Mouse (Mus musculus): Measurements from ENCODE around the gene Gabpb1. TPM values are rescaled to one million over a fixed set of nuclear protein-coding genes. Genes with fewer than 3 reads are reported as not detected.
"Not testable (repeated sequence)": the region's sequence is repeated elsewhere in the genome, so short reads cannot be mapped to it uniquely, and the experiment has no call there.

The Gabpb1 gene
- polyA plus RNA-seq, 1 experiment from 2014 or later, result 13.8 TPM

- Histone ChIP-seq H3K9me3 (ENCODE audit: control insufficient read depth) (no peaks in the 10 kb centered on the region), H3K4me3 (ENCODE audit: low read depth, low read length) (no peak overlapping the region), H3K4me1 (replicated peaks; ENCODE audit: control insufficient read depth, insufficient read depth, low read length) (no peaks in the 10 kb centered on the region), H3K4me2 (replicated peaks; ENCODE audit: low read depth) (no peak overlapping the region), H3K36me3 (ENCODE audit: control insufficient read depth, insufficient read depth) (peaks cover 11% of the 10 kb centered on the region), H3K27me3 (replicated peaks; ENCODE audit: control insufficient read depth, insufficient read depth, low read length) (no peaks in the 10 kb centered on the region), H3K27ac (ENCODE audit: low read depth, low read length) (no peak overlapping the region), H3K9ac (ENCODE audit: low read depth, low read length) (no peak overlapping the region)
- TF ChIP-seq CTCF (IDR thresholded peaks at IDR 0.05; ENCODE audit: low read depth), result no peak
- ATAC-seq, result no peak
- 88% methylated on average over 9 of the region's 9 CpGs for WGBS
Measured at GRCm38 (mm10) chr2:126628455-126628995, 47.6 kb downstream of the Gabpb1 start.

- ATAC-seq, result no peak
Measured at GRCm38 (mm10) chr2:126623138-126623537, 53.0 kb downstream of the Gabpb1 start.

GRCm38 (mm10) chr2:126622455-126622854, 53.7 kb downstream of the Gabpb1 start:
- WGBS, result 71% methylated on average over 2 of the region's 2 CpGs
- Histone ChIP-seq H3K27me3 (replicated peaks; ENCODE audit: control insufficient read depth, insufficient read depth, low read length) (no peaks in the 10 kb centered on the region), H3K4me1 (replicated peaks; ENCODE audit: control insufficient read depth, insufficient read depth, low read length) (no peaks in the 10 kb centered on the region), H3K27ac (ENCODE audit: low read depth, low read length) (no peak overlapping the region), H3K4me2 (replicated peaks; ENCODE audit: low read depth) (no peak overlapping the region), H3K9ac (ENCODE audit: low read depth, low read length) (no peak overlapping the region), H3K36me3 (ENCODE audit: control insufficient read depth, insufficient read depth) (no peaks in the 10 kb centered on the region), H3K4me3 (ENCODE audit: low read depth, low read length) (no peak overlapping the region), H3K9me3 (ENCODE audit: control insufficient read depth) (no peaks in the 10 kb centered on the region)
- no peak for ATAC-seq
- TF ChIP-seq CTCF (IDR thresholded peaks at IDR 0.05; ENCODE audit: low read depth), result no peak

More at GRCm38 (mm10) chr2:126623138-126623537, 53.0 kb downstream of the Gabpb1 start:
- no peak for TF ChIP-seq CTCF (IDR thresholded peaks at IDR 0.05; ENCODE audit: low read depth)
- no peak overlapping the region for H3K27ac ChIP-seq (ENCODE audit: low read depth, low read length)
- H3K4me2 ChIP-seq (replicated peaks; ENCODE audit: low read depth), result no peak overlapping the region
- H3K27me3 ChIP-seq (replicated peaks; ENCODE audit: control insufficient read depth, insufficient read depth, low read length), result no peaks in the 10 kb centered on the region
- H3K9ac ChIP-seq (ENCODE audit: low read depth, low read length), result no peak overlapping the region
- no peaks in the 10 kb centered on the region for H3K9me3 ChIP-seq (ENCODE audit: control insufficient read depth)
- H3K4me3 ChIP-seq (ENCODE audit: low read depth, low read length), result no peak overlapping the region
- no peaks in the 10 kb centered on the region for H3K4me1 ChIP-seq (replicated peaks; ENCODE audit: control insufficient read depth, insufficient read depth, low read length)
- H3K36me3 ChIP-seq (ENCODE audit: control insufficient read depth, insufficient read depth), result no peaks in the 10 kb centered on the region; the same call in 1 of the 2 replicates

GRCm38 (mm10) chr2:126619249-126619704, 56.9 kb downstream of the Gabpb1 start, which contains the start of gene Hdc:
Hdc (minus strand) TSS chr2:126619299.
- H3K9ac ChIP-seq (ENCODE audit: low read depth, low read length), result no peak within 1 kb of the TSS
- WGBS, result 62% methylated on average over 14 of the region's 14 CpGs
- TF ChIP-seq CTCF (IDR thresholded peaks at IDR 0.05; ENCODE audit: low read depth), result no peak
- H3K4me1 ChIP-seq (replicated peaks; ENCODE audit: control insufficient read depth, insufficient read depth, low read length), result no peaks in the 10 kb centered on the region
- no peak for ATAC-seq
- H3K4me3 ChIP-seq (ENCODE audit: low read depth, low read length), result no peak within 1 kb of the TSS
- no peaks in the 10 kb centered on the region for H3K27me3 ChIP-seq (replicated peaks; ENCODE audit: control insufficient read depth, insufficient read depth, low read length)
- H3K36me3 ChIP-seq (ENCODE audit: control insufficient read depth, insufficient read depth), result no peaks in the 10 kb centered on the region
- no peaks in the 10 kb centered on the region for H3K9me3 ChIP-seq (ENCODE audit: control insufficient read depth)
- no peak within 1 kb of the TSS for H3K27ac ChIP-seq (ENCODE audit: low read depth, low read length)
- no peak within 1 kb of the TSS for H3K4me2 ChIP-seq (replicated peaks; ENCODE audit: low read depth)

- 29% methylated on average over 8 of the region's 8 CpGs for WGBS
- TF ChIP-seq CTCF (IDR thresholded peaks at IDR 0.05; ENCODE audit: low read depth), result no peak
- no peak for ATAC-seq
Measured at GRCm38 (mm10) chr2:126618470-126619179, 57.5 kb downstream of the Gabpb1 start.

GRCm38 (mm10) chr2:126615355-126615754, 60.8 kb downstream of the Gabpb1 start:
- Histone ChIP-seq H3K27ac (ENCODE audit: low read depth, low read length) (no peak overlapping the region), H3K36me3 (ENCODE audit: control insufficient read depth, insufficient read depth) (no peaks in the 10 kb centered on the region), H3K27me3 (replicated peaks; ENCODE audit: control insufficient read depth, insufficient read depth, low read length) (no peaks in the 10 kb centered on the region), H3K4me3 (ENCODE audit: low read depth, low read length) (no peak overlapping the region), H3K9me3 (ENCODE audit: control insufficient read depth) (no peaks in the 10 kb centered on the region), H3K9ac (ENCODE audit: low read depth, low read length) (no peak overlapping the region), H3K4me2 (replicated peaks; ENCODE audit: low read depth) (no peak overlapping the region), H3K4me1 (replicated peaks; ENCODE audit: control insufficient read depth, insufficient read depth, low read length) (no peaks in the 10 kb centered on the region)
- WGBS, result 81% methylated on average over 3 of the region's 3 CpGs
- TF ChIP-seq CTCF (IDR thresholded peaks at IDR 0.05; ENCODE audit: low read depth), result no peak
- ATAC-seq, result no peak

More at GRCm38 (mm10) chr2:126618470-126619179, 57.5 kb downstream of the Gabpb1 start:
- H3K9me3 ChIP-seq (ENCODE audit: control insufficient read depth), result no peaks in the 10 kb centered on the region
- H3K27ac ChIP-seq (ENCODE audit: low read depth, low read length), result no peak overlapping the region
- H3K27me3 ChIP-seq (replicated peaks; ENCODE audit: control insufficient read depth, insufficient read depth, low read length), result no peaks in the 10 kb centered on the region
- H3K4me3 ChIP-seq (ENCODE audit: low read depth, low read length), result no peak overlapping the region
- no peaks in the 10 kb centered on the region for H3K36me3 ChIP-seq (ENCODE audit: control insufficient read depth, insufficient read depth)
- H3K9ac ChIP-seq (ENCODE audit: low read depth, low read length), result no peak overlapping the region
- H3K4me1 ChIP-seq (replicated peaks; ENCODE audit: control insufficient read depth, insufficient read depth, low read length), result no peaks in the 10 kb centered on the region
- no peak overlapping the region for H3K4me2 ChIP-seq (replicated peaks; ENCODE audit: low read depth)

- not testable (repeated sequence) for H3K4me3 ChIP-seq (ENCODE audit: low read depth, low read length); H3K9me3 ChIP-seq (ENCODE audit: control insufficient read depth); H3K4me1 ChIP-seq (replicated peaks; ENCODE audit: control insufficient read depth, insufficient read depth, low read length); H3K27ac ChIP-seq (ENCODE audit: low read depth, low read length); H3K36me3 ChIP-seq (ENCODE audit: control insufficient read depth, insufficient read depth); ATAC-seq; H3K27me3 ChIP-seq (replicated peaks; ENCODE audit: control insufficient read depth, insufficient read depth, low read length); H3K9ac ChIP-seq (ENCODE audit: low read depth, low read length); H3K4me2 ChIP-seq (replicated peaks; ENCODE audit: low read depth)
- WGBS, result 66% methylated on average over 12 of the region's 12 CpGs
Measured at GRCm38 (mm10) chr2:126609600-126609999, 66.5 kb downstream of the Gabpb1 start.
